27 mouse cellular contexts compared by ENCODE assay signal in the genomic region with DNA sequence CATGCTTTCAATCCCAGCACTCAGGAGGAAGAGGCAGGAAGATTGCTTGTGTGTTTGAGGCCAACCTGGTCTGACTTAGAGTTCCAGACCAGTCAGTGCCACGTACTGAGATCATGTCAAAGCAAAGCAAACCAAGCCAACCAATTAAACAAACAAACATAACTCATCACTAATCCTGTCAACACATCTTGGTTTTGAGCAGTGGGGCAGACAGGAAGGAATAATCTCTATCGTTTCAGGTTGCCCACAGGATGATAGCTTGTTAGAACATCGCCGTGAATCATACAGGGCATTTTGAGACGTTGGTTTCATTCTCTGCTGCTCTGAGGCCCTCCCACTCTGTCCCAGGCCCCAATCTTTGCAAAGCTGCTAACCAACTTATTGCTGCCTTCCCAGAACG. TPM values are rescaled to one million over a fixed set of nuclear protein-coding genes. Genes with fewer than 3 reads are reported as not detected.
DNase-seq lines count a peak whose midpoint lies in the region; ATAC-seq and TF ChIP-seq lines count a peak whose summit lies in the region.
"Had no signal": no experiment of that assay in that cellular context is flagged by ENCODE, and none has a peak within 500 bp of the region (broad histone marks: within the 10 kb centered on the region; RNA-seq: fewer than 3 reads in every experiment).

No protein-coding gene starts in this region.

- H3K4me3 ChIP-seq in liver, embryonic 13.5 days (replicated peaks) = no peak overlapping the region
- no peak overlapping the region for H3K4me3 ChIP-seq in liver, embryonic 11.5 days (ENCODE audit: low read depth, low read length)
- H3K4me3 ChIP-seq in bone marrow, adult 2 months (replicated peaks; ENCODE audit: control insufficient read depth, low read depth, low read length) = no peak overlapping the region
- no peak overlapping the region for H3K4me3 ChIP-seq in macrophage (ENCODE audit: inconsistent target)
- H3K4me3 ChIP-seq: forebrain, embryonic 13.5 days; hindbrain, embryonic 10.5 days; hindbrain, embryonic 15.5 days; kidney, embryonic 15.5 days; limb, embryonic 10.5 days; limb, embryonic 15.5 days; midbrain, embryonic 13.5 days; stomach, embryonic 15.5 days had no signal

- no peak for TF ChIP-seq POLR2A in bone marrow, adult 2 months (IDR thresholded peaks at IDR 0.05; ENCODE audit: borderline replicate concordance, control insufficient read depth, low read depth, low read length)

- no peaks in the 10 kb centered on the region for H3K79me2 ChIP-seq in macrophage (ENCODE audit: inconsistent target)

- H3K27me3 ChIP-seq in liver, embryonic 13.5 days = peaks cover 17% of the 10 kb centered on the region; the same call in 1 of the 2 replicates
- H3K27me3 ChIP-seq in liver, embryonic 11.5 days (replicated peaks; ENCODE audit: control insufficient read depth, insufficient read depth, low read length) = peaks cover 11% of the 10 kb centered on the region
- H3K27me3 ChIP-seq: forebrain, embryonic 13.5 days; hindbrain, embryonic 15.5 days; midbrain, embryonic 13.5 days; stomach, embryonic 15.5 days had no signal

- H3K4me1 ChIP-seq in liver, embryonic 13.5 days (replicated peaks) = peaks cover 17% of the 10 kb centered on the region
- peaks cover 9% of the 10 kb centered on the region for H3K4me1 ChIP-seq in liver, embryonic 11.5 days (replicated peaks; ENCODE audit: control insufficient read depth, insufficient read depth, low read length)
- peaks cover 12% of the 10 kb centered on the region for H3K4me1 ChIP-seq in bone marrow, adult 2 months (ENCODE audit: control insufficient read depth, insufficient read depth, low read length)
- H3K4me1 ChIP-seq: forebrain, embryonic 13.5 days; hindbrain, embryonic 15.5 days; limb, embryonic 15.5 days had no signal

- H3K4me2 ChIP-seq in liver, embryonic 13.5 days = no peak overlapping the region
- H3K4me2 ChIP-seq in liver, embryonic 11.5 days = no peak overlapping the region
- H3K4me2 ChIP-seq: forebrain, embryonic 13.5 days; hindbrain, embryonic 15.5 days; kidney, embryonic 15.5 days; limb, embryonic 15.5 days; midbrain, embryonic 13.5 days; stomach, embryonic 15.5 days had no signal

- no peak for DNase-seq in liver, embryonic 13.5 days
- no peak for DNase-seq in liver, embryonic 11.5 days (ENCODE audit: low spot score)
- DNase-seq in cerebellum, adult 9-10 months = no peak
- DNase-seq in neural tube, embryonic 10.5 days (ENCODE audit: extremely low spot score, low spot score) = no peak
- DNase-seq in left cerebral cortex, adult 11 months (ENCODE audit: low spot score) = no peak
- DNase-seq: adrenal gland, adult 8-10 months; B cell, adult 2 months; cerebellum, adult 18-20 months; cerebellum, postnatal 25 days; gastrocnemius, postnatal 10 days; heart, postnatal 14 days; kidney, adult 18-20 months; kidney, postnatal 25 days; thymus, adult 18-20 months; thymus, postnatal 25 days had no signal

- no peaks in the 10 kb centered on the region for H3K36me3 ChIP-seq in liver, embryonic 13.5 days
- H3K36me3 ChIP-seq in liver, embryonic 11.5 days (ENCODE audit: control insufficient read depth, insufficient read depth, low read length) = no peaks in the 10 kb centered on the region
- H3K36me3 ChIP-seq in macrophage (ENCODE audit: inconsistent target) = peaks cover 54% of the 10 kb centered on the region
- H3K36me3 ChIP-seq: hindbrain, embryonic 10.5 days; hindbrain, embryonic 15.5 days; kidney, embryonic 15.5 days; limb, embryonic 10.5 days; limb, embryonic 15.5 days; midbrain, embryonic 13.5 days; stomach, embryonic 15.5 days had no signal

- no peaks in the 10 kb centered on the region for H3K9me3 ChIP-seq in liver, embryonic 13.5 days (replicated peaks)
- H3K9me3 ChIP-seq in liver, embryonic 11.5 days (ENCODE audit: control insufficient read depth, low read length) = no peaks in the 10 kb centered on the region
- H3K9me3 ChIP-seq: hindbrain, embryonic 15.5 days; kidney, embryonic 15.5 days; limb, embryonic 10.5 days; limb, embryonic 15.5 days; stomach, embryonic 15.5 days had no signal

- peak overlapping the region; percentile 15; the same call in 1 of the 2 replicates for H3K9ac ChIP-seq in liver, embryonic 13.5 days
- no peak overlapping the region for H3K9ac ChIP-seq in liver, embryonic 11.5 days (ENCODE audit: low read depth, low read length)
- H3K9ac ChIP-seq: forebrain, embryonic 13.5 days; hindbrain, embryonic 15.5 days; kidney, embryonic 15.5 days; limb, embryonic 15.5 days; liver, postnatal 0 days; midbrain, embryonic 13.5 days; stomach, embryonic 15.5 days had no signal

- ATAC-seq in liver, embryonic 13.5 days (ENCODE audit: low read depth) = no peak
- ATAC-seq in liver, embryonic 11.5 days (replicated peaks; ENCODE audit: low FRiP score) = no peak
- peak; percentile 73 for ATAC-seq in CD4-positive, CD25-positive, alpha-beta regulatory T cell, adult 4 months
- ATAC-seq: forebrain, embryonic 13.5 days; midbrain, embryonic 13.5 days had no signal

- no peak for TF ChIP-seq CTCF in bone marrow, adult 2 months (IDR thresholded peaks at IDR 0.05; ENCODE audit: control insufficient read depth, insufficient read depth, low read length)

- no peak overlapping the region for H3K27ac ChIP-seq in liver, embryonic 13.5 days
- H3K27ac ChIP-seq in liver, embryonic 11.5 days (ENCODE audit: low read depth, low read length) = no peak overlapping the region
- H3K27ac ChIP-seq in bone marrow, adult 2 months (ENCODE audit: control insufficient read depth, insufficient read depth, low read depth, low read length, poor library complexity) = peak overlapping the region; percentile 69; the same call in 1 of the 2 replicates
- peak overlapping the region; percentile 75 for H3K27ac ChIP-seq in macrophage
- H3K27ac ChIP-seq: forebrain, embryonic 13.5 days; hindbrain, embryonic 10.5 days; hindbrain, embryonic 15.5 days; limb, embryonic 10.5 days; limb, embryonic 15.5 days; midbrain, embryonic 13.5 days had no signal

- 40% methylated on average over 6 of the region's 6 CpGs for WGBS in liver, embryonic 13.5 days (ENCODE audit: insufficient replicate concordance)
- 57% methylated on average over 6 of the region's 6 CpGs for WGBS in liver, embryonic 11.5 days
- 42% methylated on average over 6 of the region's 6 CpGs for WGBS in bone marrow, adult 2 months
- 65% methylated on average over 6 of the region's 6 CpGs for WGBS in macrophage (ENCODE audit: missing documents)

RNA-seq across cellular contexts. Expression of gene Abcc3, which starts 22.8 kb away (rescaled TPM):
- 4.3 and 5.8 TPM in 2 replicates for polyA plus RNA-seq in liver, embryonic 13.5 days (2015; fragmentation: Nextera tagmentation; extraction: Ambion mirVana)
- 3.2 and 6.0 TPM in 2 replicates for polyA plus RNA-seq in liver, embryonic 11.5 days (2014; fragmentation: Nextera tagmentation; extraction: Ambion mirVana)
- polyA plus RNA-seq in CD4-positive, CD25-positive, alpha-beta regulatory T cell, adult 4 months (2017; shearing (Covaris generic)) = 1 to 10 TPM in 1 of 2 experiments, under 1 TPM in 1; 0.67 to 2.8 TPM
- 6.4 and 7.4 TPM in 2 replicates for polyA plus RNA-seq in bone marrow, adult 2 months (2011; ENCODE audit: insufficient read depth, insufficient read length, low replicate concordance, missing spikeins)
- 100 to 1,000 TPM in 16 of 26 experiments, 10 to 100 TPM in 10; 12.8 to 245 (median 122) TPM for total RNA-seq in macrophage (2018; cell fraction: chromatin; rRNA removed)
- 100 to 1,000 TPM in 7 of 26 experiments, 10 to 100 TPM in 19; 42.7 to 132 (median 82.8) TPM for total RNA-seq in macrophage (2018; cell fraction: cytosol; rRNA removed)
- total RNA-seq in macrophage (2018; cell fraction: nucleus; rRNA removed) = 100 to 1,000 TPM in 12 of 26 experiments, 10 to 100 TPM in 14; 24.0 to 194 (median 94.2) TPM
- 91.2 to 119 TPM (median 103 TPM) in 3 replicates for polyA plus RNA-seq in macrophage (2018)

RNA-seq across cellular contexts. Expression of gene Ankrd40, which starts 42.2 kb away (rescaled TPM):
- polyA plus RNA-seq in liver, embryonic 13.5 days (2015; fragmentation: Nextera tagmentation; extraction: Ambion mirVana) = 5.2 and 5.5 TPM in 2 replicates
- polyA plus RNA-seq in liver, embryonic 11.5 days (2014; fragmentation: Nextera tagmentation; extraction: Ambion mirVana) = 12.7 and 13.2 TPM in 2 replicates
- polyA plus RNA-seq in CD4-positive, CD25-positive, alpha-beta regulatory T cell, adult 4 months (2017; shearing (Covaris generic)) = 10 to 100 TPM; 14.1 to 14.8 TPM
- polyA plus RNA-seq in bone marrow, adult 2 months (2011; ENCODE audit: insufficient read depth, insufficient read length, low replicate concordance, missing spikeins) = 12.9 and 18.6 TPM in 2 replicates
- total RNA-seq in macrophage (2018; cell fraction: chromatin; rRNA removed) = 10 to 100 TPM; 18.9 to 81.5 (median 44.1) TPM
- total RNA-seq in macrophage (2018; cell fraction: cytosol; rRNA removed) = 10 to 100 TPM; 47.9 to 86.4 (median 61.7) TPM
- total RNA-seq in macrophage (2018; cell fraction: nucleus; rRNA removed) = 10 to 100 TPM; 26.7 to 81.7 (median 44.8) TPM
- 51.9 to 117 TPM (median 63.5 TPM) in 3 replicates for polyA plus RNA-seq in macrophage (2018)

RNA-seq across cellular contexts. Expression of gene Luc7l3, which starts 48.2 kb away (rescaled TPM):
- polyA plus RNA-seq in liver, embryonic 13.5 days (2015; fragmentation: Nextera tagmentation; extraction: Ambion mirVana) = 53.4 and 68.8 TPM in 2 replicates
- polyA plus RNA-seq in liver, embryonic 11.5 days (2014; fragmentation: Nextera tagmentation; extraction: Ambion mirVana) = 90.6 and 97.6 TPM in 2 replicates
- 100 to 1,000 TPM; 153 to 164 TPM for polyA plus RNA-seq in CD4-positive, CD25-positive, alpha-beta regulatory T cell, adult 4 months (2017; shearing (Covaris generic))
- polyA plus RNA-seq in bone marrow, adult 2 months (2011; ENCODE audit: insufficient read depth, insufficient read length, low replicate concordance, missing spikeins) = 172 and 213 TPM in 2 replicates
- total RNA-seq in macrophage (2018; cell fraction: chromatin; rRNA removed) = 100 to 1,000 TPM; 264 to 986 (median 514) TPM
- total RNA-seq in macrophage (2018; cell fraction: cytosol; rRNA removed) = 10 to 100 TPM; 25.9 to 72.8 (median 42.3) TPM
- total RNA-seq in macrophage (2018; cell fraction: nucleus; rRNA removed) = 100 to 1,000 TPM; 133 to 444 (median 250) TPM
- polyA plus RNA-seq in macrophage (2018) = 57.8 to 99.2 TPM (median 95.9 TPM) in 3 replicates

Comparison
In these comparisons a context has a peak if more than half of its experiments do, and no peak if none do; other contexts are left out.
1. H3K27ac ChIP-seq: peak in bone marrow, adult 2 months (single experiment) and macrophage (single experiment); none in liver, embryonic 13.5 days (single experiment) and liver, embryonic 11.5 days (single experiment).
2. RNA of gene Abcc3, which starts 22.8 kb away (polyA plus RNA-seq): 91.2 to 119 TPM in macrophage; 6.4 to 7.4 TPM in bone marrow, adult 2 months, 4.3 to 5.8 TPM in liver, embryonic 13.5 days, 3.2 to 6.0 TPM in liver, embryonic 11.5 days and 0.67 to 2.8 TPM in CD4-positive, CD25-positive, alpha-beta regulatory T cell, adult 4 months; every median in the first group is over 10 times any median in the second.